Mouse (Mus musculus): ENCODE measurements around the gene Inpp5k.

- TF ChIP-seq CTCF (IDR thresholded peaks at IDR 0.05; ENCODE audit: low read depth), result no peak
- TF ChIP-seq EP300 (IDR thresholded peaks at IDR 0.05; ENCODE audit: low read depth), result no peak
Observed at GRCm38 (mm10) chr11:75595816-75596215, 35.0 kb upstream of the Inpp5k start.

All from heart, postnatal 0 days (tissue).